Mouse (Mus musculus): ENCODE results near the gene Chd2. TPM values are rescaled to one million over a fixed set of nuclear protein-coding genes. Genes with fewer than 3 reads are reported as not detected.
A peak's percentile ranks its signal among the peaks of the same experiment; 100 is the strongest.

The Chd2 gene
- polyA plus RNA-seq, 1 experiment, result 96.4 TPM

- Histone ChIP-seq H3K4me3 (replicated peaks; ENCODE audit: control insufficient read depth, low read depth, low read length) (peak overlapping the region; percentile 75), H3K27ac (ENCODE audit: control insufficient read depth, insufficient read depth, low read depth, low read length, poor library complexity) (peak overlapping the region; percentile 100), H3K4me1 (ENCODE audit: control insufficient read depth, insufficient read depth, low read length) (no peaks in the 10 kb centered on the region; the same call in 1 of the 2 replicates)
- peak; percentile 100 for TF ChIP-seq POLR2A (IDR thresholded peaks at IDR 0.05; ENCODE audit: borderline replicate concordance, control insufficient read depth, low read depth, low read length)
- no peak for TF ChIP-seq CTCF (IDR thresholded peaks at IDR 0.05; ENCODE audit: control insufficient read depth, insufficient read depth, low read length)
- under 1% methylated on average over 59 of the region's 60 CpGs for WGBS
Measured at GRCm38 (mm10) chr7:73558293-73559169, 16.9 kb upstream of the Chd2 start.

GRCm38 (mm10) chr7:73557671-73558265 lies 16.1 kb upstream of the Chd2 start:
- no peak for TF ChIP-seq POLR2A (IDR thresholded peaks at IDR 0.05; ENCODE audit: borderline replicate concordance, control insufficient read depth, low read depth, low read length)
- TF ChIP-seq CTCF (IDR thresholded peaks at IDR 0.05; ENCODE audit: control insufficient read depth, insufficient read depth, low read length), result no peak
- Histone ChIP-seq H3K4me3 (replicated peaks; ENCODE audit: control insufficient read depth, low read depth, low read length) (peak overlapping the region; percentile 75), H3K4me1 (ENCODE audit: control insufficient read depth, insufficient read depth, low read length) (no peaks in the 10 kb centered on the region; the same call in 1 of the 2 replicates), H3K27ac (ENCODE audit: control insufficient read depth, insufficient read depth, low read depth, low read length, poor library complexity) (peak overlapping the region; percentile 100)
- 1% methylated on average over 77 of the region's 80 CpGs for WGBS

GRCm38 (mm10) chr7:73556688-73557667 lies 15.3 kb upstream of the Chd2 start:
- TF ChIP-seq CTCF (IDR thresholded peaks at IDR 0.05; ENCODE audit: control insufficient read depth, insufficient read depth, low read length) (no peak), POLR2A (IDR thresholded peaks at IDR 0.05; ENCODE audit: borderline replicate concordance, control insufficient read depth, low read depth, low read length) (no peak)
- H3K4me1 ChIP-seq (ENCODE audit: control insufficient read depth, insufficient read depth, low read length), result no peaks in the 10 kb centered on the region; the same call in 1 of the 2 replicates

GRCm38 (mm10) chr7:73555918-73556580 lies 14.4 kb upstream of the Chd2 start:
- WGBS, result 1% methylated on average over 4 of the region's 4 CpGs
- TF ChIP-seq POLR2A (IDR thresholded peaks at IDR 0.05; ENCODE audit: borderline replicate concordance, control insufficient read depth, low read depth, low read length) (no peak), CTCF (IDR thresholded peaks at IDR 0.05; ENCODE audit: control insufficient read depth, insufficient read depth, low read length) (no peak)
- Histone ChIP-seq H3K4me1 (ENCODE audit: control insufficient read depth, insufficient read depth, low read length) (no peaks in the 10 kb centered on the region; the same call in 1 of the 2 replicates), H3K27ac (ENCODE audit: control insufficient read depth, insufficient read depth, low read depth, low read length, poor library complexity) (no peak overlapping the region), H3K4me3 (replicated peaks; ENCODE audit: control insufficient read depth, low read depth, low read length) (peak overlapping the region; percentile 75)

More at GRCm38 (mm10) chr7:73556688-73557667, 15.3 kb upstream of the Chd2 start:
- WGBS, result 0% methylated on average over 25 of the region's 25 CpGs
- Histone ChIP-seq H3K27ac (ENCODE audit: control insufficient read depth, insufficient read depth, low read depth, low read length, poor library complexity) (peak overlapping the region; percentile 100), H3K4me3 (replicated peaks; ENCODE audit: control insufficient read depth, low read depth, low read length) (peak overlapping the region; percentile 75)

- H3K27ac ChIP-seq (ENCODE audit: control insufficient read depth, insufficient read depth, low read depth, low read length, poor library complexity), result no peak overlapping the region
- no peaks in the 10 kb centered on the region; the same call in 1 of the 2 replicates for H3K4me1 ChIP-seq (ENCODE audit: control insufficient read depth, insufficient read depth, low read length)
- 23% methylated on average over 2 of the region's 2 CpGs for WGBS
- TF ChIP-seq POLR2A (IDR thresholded peaks at IDR 0.05; ENCODE audit: borderline replicate concordance, control insufficient read depth, low read depth, low read length), result no peak
- no peak for TF ChIP-seq CTCF (IDR thresholded peaks at IDR 0.05; ENCODE audit: control insufficient read depth, insufficient read depth, low read length)
- no peak overlapping the region for H3K4me3 ChIP-seq (replicated peaks; ENCODE audit: control insufficient read depth, low read depth, low read length)
Measured at GRCm38 (mm10) chr7:73554849-73555248, 13.2 kb upstream of the Chd2 start.

- WGBS, result 20% methylated on average over 2 of the region's 2 CpGs
- no peak overlapping the region for H3K27ac ChIP-seq (ENCODE audit: control insufficient read depth, insufficient read depth, low read depth, low read length, poor library complexity)
- no peak overlapping the region for H3K4me3 ChIP-seq (replicated peaks; ENCODE audit: control insufficient read depth, low read depth, low read length)
- TF ChIP-seq CTCF (IDR thresholded peaks at IDR 0.05; ENCODE audit: control insufficient read depth, insufficient read depth, low read length) (no peak), POLR2A (IDR thresholded peaks at IDR 0.05; ENCODE audit: borderline replicate concordance, control insufficient read depth, low read depth, low read length) (no peak)
- no peaks in the 10 kb centered on the region; the same call in 1 of the 2 replicates for H3K4me1 ChIP-seq (ENCODE audit: control insufficient read depth, insufficient read depth, low read length)
Measured at GRCm38 (mm10) chr7:73553160-73553559, 11.5 kb upstream of the Chd2 start.

GRCm38 (mm10) chr7:73552054-73552750 lies 10.6 kb upstream of the Chd2 start:
- no peak overlapping the region for H3K27ac ChIP-seq (ENCODE audit: control insufficient read depth, insufficient read depth, low read depth, low read length, poor library complexity)
- TF ChIP-seq POLR2A (IDR thresholded peaks at IDR 0.05; ENCODE audit: borderline replicate concordance, control insufficient read depth, low read depth, low read length) (no peak), CTCF (IDR thresholded peaks at IDR 0.05; ENCODE audit: control insufficient read depth, insufficient read depth, low read length) (no peak)
- no peak overlapping the region for H3K4me3 ChIP-seq (replicated peaks; ENCODE audit: control insufficient read depth, low read depth, low read length)
- 38% methylated on average over 7 of the region's 7 CpGs for WGBS
- no peaks in the 10 kb centered on the region; the same call in 1 of the 2 replicates for H3K4me1 ChIP-seq (ENCODE audit: control insufficient read depth, insufficient read depth, low read length)
